Mouse (Mus musculus) G1E (cell line): ENCODE results near the gene Slc16a10. TPM values are rescaled to one million over a fixed set of nuclear protein-coding genes. Genes with fewer than 3 reads are reported as not detected.

Source experiments
- ATAC-seq: 2 replicates; pipeline ENCODE4 v1.8.0; 2016; ENCODE audit warnings: mild to moderate bottlenecking; ENCODE audit not compliant: insufficient number of reproducible peaks, poor library complexity, low FRiP score, severe bottlenecking; ENCODE audit errors: extremely low read depth
- DNase-seq: peaks from one replicate; pipeline ENCODE4 v3.0.0; 2012; ENCODE audit warnings: low spot score
- H3K27me3 ChIP-seq: 2 replicates; pipeline ENCODE4 v1.6.1; 2012; ENCODE audit warnings: mild to moderate bottlenecking, low read length, inconsistent platforms; ENCODE audit not compliant: insufficient read depth
- H3K36me3 ChIP-seq: replicated peaks from 2 replicates; pipeline ENCODE3; 2012; ENCODE audit warnings: mild to moderate bottlenecking, inconsistent platforms
- H3K4me1 ChIP-seq: 2 replicates; pipeline ENCODE4 v1.6.1; 2012; ENCODE audit warnings: low read depth, low read length, inconsistent platforms, mixed read lengths; ENCODE audit not compliant: insufficient read depth
- H3K4me3 ChIP-seq: 2 replicates; pipeline ENCODE4 v1.5.1; 2012; ENCODE audit warnings: low read depth, mild to moderate bottlenecking, inconsistent platforms, low read length, moderate library complexity, mixed read lengths
- H3K9me3 ChIP-seq: replicated peaks from 2 replicates; pipeline ENCODE4 v1.6.1; 2012; ENCODE audit warnings: inconsistent platforms
- CTCF ChIP-seq: IDR thresholded peaks from 2 replicates; pipeline ENCODE4 v1.5.1; 2012; ENCODE audit warnings: low read depth, low read length, inconsistent platforms, mixed read lengths
- GATA1 ChIP-seq: IDR thresholded peaks from 2 replicates; pipeline ENCODE4 v1.6.1; 2012; ENCODE audit warnings: borderline replicate concordance, low read length, inconsistent platforms, mixed read lengths
- GATA2 ChIP-seq: IDR thresholded peaks from 2 replicates; pipeline ENCODE4 v1.6.1; 2012; ENCODE audit warnings: low read depth, low read length, inconsistent platforms, borderline replicate concordance
- POLR2AphosphoS5 ChIP-seq: IDR thresholded peaks from 2 replicates; pipeline ENCODE4 v1.6.1; 2012; ENCODE audit warnings: low read depth, low read length, inconsistent platforms; ENCODE audit not compliant: insufficient replicate concordance
- TAL1 ChIP-seq: conservative IDR thresholded peaks from 2 replicates; pipeline ENCODE4 v1.6.1; 2012; ENCODE audit warnings: low read depth, low read length, inconsistent platforms, mixed read lengths
- polyA plus RNA-seq: library from polyadenylated mRNA; stranded (reverse); fragments of >175 nt; gene quantifications from 2 replicates; pipeline ENCODE4 v1.2.3, GENCODE M21; 2012
- total RNA-seq, 2 experiments: library from RNA; stranded (forward) in 1 of 2; stranded (reverse) in 1 of 2; fragments of 200-1000 nt in 1 of 2; fragments of >200 nt in 1 of 2; fragmentation: Nextera tagmentation in 1 of 2; gene quantifications; 2 replicates each; pipeline ENCODE4 v1.2.3; 2014 to 2017

Slc16a10 gene
- total and polyA plus RNA-seq, 3 experiments: 5.7 to 117 (median 16.9) TPM

- Histone ChIP-seq H3K9me3 (peaks cover 3% of the 10 kb centered on the region), H3K36me3 (peaks cover 46% of the 10 kb centered on the region), H3K4me3 (no peak overlapping the region), H3K4me1 (peaks cover 10% of the 10 kb centered on the region), H3K27me3 (no peaks in the 10 kb centered on the region)
- ATAC-seq (no peak), DNase-seq (no peak)
- no peak for TF ChIP-seq CTCF
- no peak for TF ChIP-seq TAL1
- TF ChIP-seq GATA2: no peak
- TF ChIP-seq GATA1: no peak
- TF ChIP-seq POLR2AphosphoS5: no peak
These were observed 47.3 kb downstream of the Slc16a10 start for GRCm38 (mm10) chr10:40094752-40095151.

- no peak overlapping the region for H3K4me3 ChIP-seq
- DNase-seq (no peak), ATAC-seq (no peak)
- peaks cover 10% of the 10 kb centered on the region for H3K4me1 ChIP-seq
- peaks cover 3% of the 10 kb centered on the region for H3K9me3 ChIP-seq
- no peak for TF ChIP-seq CTCF
- no peak for TF ChIP-seq POLR2AphosphoS5
- no peak for TF ChIP-seq GATA1
- no peaks in the 10 kb centered on the region for H3K27me3 ChIP-seq
- H3K36me3 ChIP-seq: peaks cover 46% of the 10 kb centered on the region
These were observed 48.5 kb downstream of the Slc16a10 start for GRCm38 (mm10) chr10:40093526-40093925.

GRCm38 (mm10) chr10:40091455-40091854 is 50.6 kb downstream of the Slc16a10 start:
- DNase-seq: no peak

GRCm38 (mm10) chr10:40090504-40091428 is 51.3 kb downstream of the Slc16a10 start:
- H3K27me3 ChIP-seq: no peaks in the 10 kb centered on the region
- H3K4me3 ChIP-seq: no peak overlapping the region
- H3K9me3 ChIP-seq: peaks cover 3% of the 10 kb centered on the region
- DNase-seq: no peak
- ATAC-seq: no peak
- TF ChIP-seq GATA2 (no peak), CTCF (no peak), GATA1 (no peak), TAL1 (no peak), POLR2AphosphoS5 (no peak)
- H3K36me3 ChIP-seq: peaks cover 44% of the 10 kb centered on the region
- peaks cover 6% of the 10 kb centered on the region for H3K4me1 ChIP-seq

More at GRCm38 (mm10) chr10:40091455-40091854, 50.6 kb downstream of the Slc16a10 start:
- TF ChIP-seq POLR2AphosphoS5 (no peak), CTCF (no peak), TAL1 (no peak), GATA1 (no peak)
- H3K9me3 ChIP-seq: peaks cover 3% of the 10 kb centered on the region
- no peaks in the 10 kb centered on the region for H3K27me3 ChIP-seq
- H3K4me1 ChIP-seq: peaks cover 6% of the 10 kb centered on the region
- ATAC-seq: no peak
- H3K36me3 ChIP-seq: peaks cover 43% of the 10 kb centered on the region
- H3K4me3 ChIP-seq: no peak overlapping the region

- H3K27me3 ChIP-seq: no peaks in the 10 kb centered on the region
- H3K9me3 ChIP-seq: no peaks in the 10 kb centered on the region
- TF ChIP-seq GATA1 (no peak), GATA2 (no peak), POLR2AphosphoS5 (no peak), TAL1 (no peak), CTCF (no peak)
- ATAC-seq (no peak; the same call in 1 of the 2 replicates), DNase-seq (no peak)
- H3K36me3 ChIP-seq: peaks cover 35% of the 10 kb centered on the region
- H3K4me3 ChIP-seq: no peak overlapping the region
- H3K4me1 ChIP-seq: peaks cover 18% of the 10 kb centered on the region
These were observed 57.5 kb downstream of the Slc16a10 start for GRCm38 (mm10) chr10:40084332-40085093.

- no peak for DNase-seq
- Histone ChIP-seq H3K27me3 (no peaks in the 10 kb centered on the region), H3K36me3 (peaks cover 37% of the 10 kb centered on the region), H3K4me1 (peaks cover 18% of the 10 kb centered on the region), H3K9me3 (no peaks in the 10 kb centered on the region), H3K4me3 (no peak overlapping the region)
- no peak for ATAC-seq
- no peak for TF ChIP-seq CTCF
- no peak for TF ChIP-seq GATA1
- TF ChIP-seq TAL1: no peak
- TF ChIP-seq GATA2: no peak
- no peak for TF ChIP-seq POLR2AphosphoS5
These were observed 58.5 kb downstream of the Slc16a10 start for GRCm38 (mm10) chr10:40083556-40083955.
